Mouse (Mus musculus) hindbrain, postnatal 0 days (tissue): ENCODE data around the gene 6430571L13Rik. TPM values are rescaled to one million over a fixed set of nuclear protein-coding genes. Genes with fewer than 3 reads are reported as not detected.
A peak's percentile ranks its signal among the peaks of the same experiment; 100 is the strongest.

Source experiments
- ATAC-seq: fragments of 200-750 bp; cut with Nextera tagmentation; 2 replicates; pipeline ENCODE4 v1.8.0; 2017; ENCODE audit warnings: mild to moderate bottlenecking, moderate TSS enrichment, moderate library complexity
- DNase-seq: peaks from one replicate; pipeline ENCODE4 v3.0.0-alpha.2; 2015; ENCODE audit warnings: low spot score
- H3K27ac ChIP-seq: fragments of 300-500 bp; sonication (generic); 2 replicates; pipeline ENCODE4 v1.5.1; 2014; ENCODE audit warnings: mild to moderate bottlenecking
- H3K27me3 ChIP-seq: fragments of 300-500 bp; sonication (generic); 2 replicates; pipeline ENCODE4 v1.6.1; 2014; ENCODE audit warnings: low read length, mixed read lengths; ENCODE audit not compliant: insufficient read depth
- H3K36me3 ChIP-seq: fragments of 300-500 bp; sonication (generic); 2 replicates; pipeline ENCODE4 v1.6.1; 2014; ENCODE audit warnings: low read length, mixed read lengths; ENCODE audit not compliant: insufficient read depth
- H3K4me1 ChIP-seq: fragments of 300-500 bp; sonication (generic); 2 replicates; pipeline ENCODE4 v1.6.1; 2014; ENCODE audit warnings: antibody characterized with exemption, low read length, mixed read lengths; ENCODE audit not compliant: insufficient read depth
- H3K4me2 ChIP-seq: fragments of 300-500 bp; sonication (generic); 2 replicates; pipeline ENCODE4 v1.6.1; 2014; ENCODE audit warnings: low read depth, mild to moderate bottlenecking, low read length, moderate library complexity, mixed read lengths
- H3K4me3 ChIP-seq: fragments of 300-500 bp; sonication (generic); 2 replicates; pipeline ENCODE4 v1.5.1; 2014; ENCODE audit warnings: low read length
- H3K9ac ChIP-seq: fragments of 300-500 bp; sonication (generic); replicated peaks from 2 replicates; pipeline ENCODE4 v1.6.1; 2014; ENCODE audit warnings: mild to moderate bottlenecking, low read length, moderate library complexity, mixed read lengths
- H3K9me3 ChIP-seq: fragments of 300-500 bp; sonication (generic); 2 replicates; pipeline ENCODE4 v1.6.1; 2016; ENCODE audit warnings: low read length, mixed read lengths
- CTCF ChIP-seq: IDR thresholded peaks from 2 replicates; pipeline ENCODE4 v1.5.1; 2016; ENCODE audit warnings: antibody characterized with exemption, control low read depth, low read depth
- WGBS: fragments of 180-500 bp; shearing (Covaris S2); extraction: QIAGEN DNeasy Blood & Tissue Kit; methylation state at CpG from one replicate; pipeline ENCODE4 v1.1.7; 2014; 5-methylcytosine and 5-hydroxymethylcytosine counted together
- polyA plus RNA-seq: library from polyadenylated mRNA; unstranded; fragments of >200 nt; fragmentation: Nextera tagmentation; extraction: Ambion mirVana; gene quantifications from 2 replicates; pipeline ENCODE4 v1.2.1, GENCODE M21; 2015
- total RNA-seq: library from RNA; depleted of rRNA; stranded (reverse); fragments of >200 nt; gene quantifications from 2 replicates; pipeline ENCODE4 v1.2.3, GENCODE M21; 2014

Gene 6430571L13Rik
- total and polyA plus RNA-seq, 2 experiments from 2014 or later: 11.2 to 12.5 TPM

DNA sequence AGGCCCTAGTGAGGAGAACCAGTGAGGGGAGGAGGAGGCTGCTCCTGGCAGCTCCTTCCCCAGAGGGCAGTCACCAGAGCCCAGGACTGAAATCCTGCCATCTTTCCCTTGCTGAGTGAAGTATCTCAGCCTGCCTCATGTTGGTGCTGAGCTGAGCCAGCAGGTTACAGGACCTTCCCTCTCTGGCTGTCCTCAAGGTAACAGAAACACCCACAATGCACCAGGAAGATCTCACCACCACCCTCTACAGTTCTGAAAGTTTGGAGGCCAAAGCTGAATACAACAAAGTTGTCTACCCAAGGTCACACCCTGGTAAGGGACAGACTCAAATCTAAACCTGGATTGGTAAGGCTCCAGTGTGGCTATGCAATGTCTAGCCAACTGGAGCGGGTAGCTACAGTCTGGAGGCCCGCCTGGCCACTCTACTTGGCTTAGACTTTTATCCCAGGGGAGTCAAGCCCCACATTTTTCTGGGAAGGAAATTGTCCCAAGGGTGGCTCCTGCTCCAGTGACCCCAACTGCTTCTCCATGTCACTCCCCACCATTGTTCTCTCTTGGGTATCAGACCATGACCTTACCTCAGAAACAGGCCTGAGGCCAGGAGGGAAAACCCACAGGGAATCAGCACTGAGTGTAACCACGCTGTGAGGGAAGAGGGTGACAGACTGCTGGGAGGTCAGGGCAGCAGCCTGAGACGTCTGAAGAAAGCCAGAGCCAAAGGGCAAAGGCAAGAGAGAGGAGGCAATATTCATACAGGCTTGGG, 15.4 kb upstream of the 6430571L13Rik start:
- Histone ChIP-seq H3K9me3 (no peaks in the 10 kb centered on the region), H3K27me3 (no peaks in the 10 kb centered on the region), H3K9ac (no peak overlapping the region), H3K4me3 (no peak overlapping the region), H3K36me3 (no peaks in the 10 kb centered on the region), H3K4me2 (no peak overlapping the region), H3K4me1 (no peaks in the 10 kb centered on the region), H3K27ac (no peak overlapping the region)
- DNase-seq (no peak), ATAC-seq (no peak)
- no peak for TF ChIP-seq CTCF
- 48% methylated on average over 4 of the region's 4 CpGs for WGBS

DNA sequence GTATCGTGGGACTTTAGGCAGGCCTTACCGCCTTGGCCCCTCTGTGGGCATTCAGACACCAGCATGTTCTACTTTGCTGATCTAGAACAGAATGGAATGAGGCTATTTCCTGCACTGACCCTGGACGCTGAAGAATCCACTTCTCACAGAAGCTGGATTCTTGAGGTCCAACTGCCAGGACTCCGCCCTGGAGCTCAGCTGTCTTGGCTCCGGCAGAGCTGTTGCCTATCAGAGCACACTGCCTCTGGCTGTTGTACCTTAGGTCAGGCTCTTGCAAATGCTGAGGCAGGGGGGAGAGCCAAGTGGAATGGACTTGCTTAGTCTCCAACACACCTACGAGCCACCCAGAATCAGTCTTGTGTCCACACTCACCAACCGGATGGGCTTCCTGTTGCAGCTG, 14.5 kb upstream of the 6430571L13Rik start:
- ATAC-seq (no peak), DNase-seq (no peak)
- H3K9me3 ChIP-seq: no peaks in the 10 kb centered on the region
- no peaks in the 10 kb centered on the region for H3K36me3 ChIP-seq
- no peak overlapping the region for H3K4me3 ChIP-seq
- no peak overlapping the region for H3K9ac ChIP-seq
- no peak for TF ChIP-seq CTCF
- no peak overlapping the region for H3K4me2 ChIP-seq
- H3K27ac ChIP-seq: no peak overlapping the region
- WGBS: 84% methylated on average over 7 of the region's 7 CpGs
- no peaks in the 10 kb centered on the region for H3K4me1 ChIP-seq
- no peaks in the 10 kb centered on the region for H3K27me3 ChIP-seq

DNA sequence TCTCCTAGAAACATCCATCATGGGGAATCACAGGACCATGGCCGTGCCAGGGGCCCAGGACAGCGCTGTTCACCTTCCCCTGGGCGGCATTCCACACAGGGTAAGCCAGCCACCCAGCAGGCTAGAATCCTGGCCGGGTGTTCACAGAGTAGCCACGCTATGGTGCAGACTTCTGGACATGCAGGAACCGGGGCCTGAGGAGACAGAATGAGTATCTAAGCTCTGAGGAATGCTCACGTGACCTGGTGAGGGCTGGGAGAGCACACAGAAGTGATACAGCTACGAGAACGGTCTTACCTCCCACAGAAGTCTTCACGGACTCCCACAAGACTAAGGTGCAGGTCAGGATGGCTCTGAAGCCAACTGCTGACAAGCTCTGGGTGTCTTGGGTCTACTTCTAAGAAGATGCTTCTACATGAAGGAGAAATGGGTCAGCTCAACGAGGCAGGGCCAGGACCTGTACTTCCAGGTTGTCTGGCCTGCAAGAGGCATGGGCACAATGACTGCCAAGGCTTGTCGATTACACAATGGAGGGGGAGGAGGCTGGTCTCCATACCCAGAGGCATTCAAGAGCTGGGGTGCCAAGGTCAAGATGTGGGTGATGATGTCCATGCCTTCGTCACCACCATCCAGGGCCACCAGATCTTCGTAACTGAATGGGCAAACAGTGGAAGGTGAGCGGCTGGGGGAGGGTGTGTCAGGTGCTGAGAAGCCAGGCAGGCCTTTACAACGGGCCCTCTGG, 12.4 kb upstream of the 6430571L13Rik start:
- Histone ChIP-seq H3K27me3 (no peaks in the 10 kb centered on the region), H3K4me3 (no peak overlapping the region), H3K9ac (no peak overlapping the region), H3K36me3 (no peaks in the 10 kb centered on the region), H3K9me3 (no peaks in the 10 kb centered on the region), H3K4me1 (no peaks in the 10 kb centered on the region), H3K4me2 (no peak overlapping the region), H3K27ac (no peak overlapping the region)
- DNase-seq: no peak
- 88% methylated on average over 16 of the region's 16 CpGs for WGBS
- no peak for TF ChIP-seq CTCF
- ATAC-seq: no peak

DNA sequence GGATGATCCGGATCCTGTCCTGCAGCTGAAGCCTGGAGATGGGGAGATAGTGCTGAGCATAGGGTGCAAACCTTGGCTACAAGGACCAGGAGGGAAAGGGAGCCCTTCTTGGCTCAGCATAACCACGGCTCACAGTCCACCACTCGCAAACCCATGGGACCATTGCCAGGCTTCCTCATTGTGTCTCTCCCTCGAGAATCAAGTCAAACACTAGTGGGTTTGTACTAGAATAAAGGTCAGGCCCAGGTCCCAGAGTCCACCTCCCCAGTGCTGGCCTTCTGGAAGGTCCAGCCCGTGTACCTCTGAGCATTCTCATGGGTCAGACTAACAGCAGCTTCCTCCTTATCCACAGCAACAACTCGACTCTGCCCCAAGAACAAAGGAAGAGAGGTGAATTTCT, 9.6 kb upstream of the 6430571L13Rik start:
- DNase-seq (no peak), ATAC-seq (no peak)
- 76% methylated on average over 6 of the region's 6 CpGs for WGBS
- Histone ChIP-seq H3K4me2 (no peak overlapping the region), H3K4me3 (no peak overlapping the region), H3K36me3 (no peaks in the 10 kb centered on the region), H3K4me1 (no peaks in the 10 kb centered on the region), H3K9me3 (no peaks in the 10 kb centered on the region), H3K27ac (no peak overlapping the region), H3K27me3 (no peaks in the 10 kb centered on the region), H3K9ac (no peak overlapping the region)
- TF ChIP-seq CTCF: no peak

DNA sequence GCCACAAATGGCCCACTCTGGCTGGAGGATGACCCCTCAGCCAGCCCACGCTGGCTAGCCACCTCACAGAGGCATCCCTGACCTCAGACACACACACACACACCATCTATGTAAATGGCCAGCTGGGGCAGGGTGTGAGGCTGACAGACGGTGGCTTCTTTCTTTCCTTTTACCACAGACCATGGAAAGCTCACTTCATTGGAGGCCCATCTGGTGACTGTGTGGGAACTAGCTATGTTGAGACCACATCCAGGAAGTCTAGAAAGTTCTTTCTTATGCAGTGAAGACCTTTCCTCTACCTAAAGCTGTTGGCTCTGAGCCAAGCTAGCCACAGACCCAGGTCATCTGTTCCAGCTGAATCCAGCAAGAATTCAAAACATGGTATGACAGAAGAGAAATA, 6.7 kb upstream of the 6430571L13Rik start:
- H3K4me3 ChIP-seq: no peak overlapping the region
- DNase-seq (no peak), ATAC-seq (no peak)
- no peak for TF ChIP-seq CTCF
- H3K36me3 ChIP-seq: no peaks in the 10 kb centered on the region
- H3K27me3 ChIP-seq: no peaks in the 10 kb centered on the region
- H3K9ac ChIP-seq: no peak overlapping the region
- no peak overlapping the region for H3K27ac ChIP-seq
- H3K4me1 ChIP-seq: peaks cover 7% of the 10 kb centered on the region; the same call in 1 of the 2 replicates
- no peak overlapping the region for H3K4me2 ChIP-seq
- WGBS: 55% methylated on average over 2 of the region's 2 CpGs
- H3K9me3 ChIP-seq: no peaks in the 10 kb centered on the region

DNA sequence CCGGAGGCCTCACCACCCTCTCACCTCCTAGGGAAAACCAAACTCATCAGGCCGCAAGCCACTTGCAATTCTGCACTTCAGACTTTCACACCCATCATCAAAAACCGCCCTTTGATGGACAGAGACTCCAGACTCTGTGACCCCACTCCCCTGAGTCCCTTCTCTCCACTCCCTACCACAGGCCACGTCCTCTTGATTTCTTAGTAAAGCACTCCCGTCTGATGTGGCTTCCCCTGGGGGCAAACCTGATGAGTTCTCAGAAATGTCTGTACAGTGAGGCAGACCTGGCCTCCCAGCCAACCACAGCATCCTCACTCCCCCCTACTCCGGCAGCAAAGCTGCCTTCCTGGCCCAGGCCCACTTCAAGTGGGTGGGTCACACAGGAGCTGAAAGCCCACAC, 6.0 kb upstream of the 6430571L13Rik start:
- no peaks in the 10 kb centered on the region for H3K36me3 ChIP-seq
- ATAC-seq (no peak), DNase-seq (no peak)
- peaks cover 7% of the 10 kb centered on the region; the same call in 1 of the 2 replicates for H3K4me1 ChIP-seq
- no peaks in the 10 kb centered on the region for H3K9me3 ChIP-seq
- no peak overlapping the region for H3K4me3 ChIP-seq
- no peak overlapping the region for H3K27ac ChIP-seq
- no peak overlapping the region for H3K4me2 ChIP-seq
- no peak for TF ChIP-seq CTCF
- no peaks in the 10 kb centered on the region for H3K27me3 ChIP-seq
- no peak overlapping the region for H3K9ac ChIP-seq
- WGBS: 86% methylated on average over 6 of the region's 6 CpGs

DNA sequence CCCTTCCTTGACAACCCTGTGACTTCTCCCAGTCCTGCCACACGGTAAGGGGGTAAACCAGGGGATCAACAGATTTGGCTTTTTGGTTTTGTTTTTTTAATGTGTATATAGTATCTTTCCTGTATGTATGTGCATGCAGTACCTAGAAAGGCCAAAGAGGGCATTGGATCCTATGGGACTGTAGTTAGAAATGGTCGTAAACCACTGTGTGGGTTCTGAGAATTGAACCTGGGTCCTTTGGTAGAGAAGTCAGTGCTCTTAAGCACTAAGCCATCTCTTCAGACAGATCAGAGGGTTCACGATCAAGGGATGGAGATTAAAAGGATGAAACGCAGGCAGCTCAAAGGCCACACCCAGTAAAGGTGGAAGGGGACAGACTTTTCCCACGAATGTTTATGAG, 5.4 kb upstream of the 6430571L13Rik start:
- WGBS: 89% methylated on average over 5 of the region's 5 CpGs
- no peak for ATAC-seq
- H3K27me3 ChIP-seq: no peaks in the 10 kb centered on the region
- H3K4me3 ChIP-seq: no peak overlapping the region
- no peaks in the 10 kb centered on the region for H3K9me3 ChIP-seq
- no peak for DNase-seq
- no peak overlapping the region for H3K4me2 ChIP-seq
- H3K4me1 ChIP-seq: peaks cover 7% of the 10 kb centered on the region; the same call in 1 of the 2 replicates
- no peak overlapping the region for H3K27ac ChIP-seq
- peak; percentile 39 for TF ChIP-seq CTCF
- H3K9ac ChIP-seq: no peak overlapping the region
- no peaks in the 10 kb centered on the region for H3K36me3 ChIP-seq
